Mouse (Mus musculus) gastrocnemius, postnatal 4 days (tissue): ENCODE results near the gene Pp2d1. TPM values are rescaled to one million over a fixed set of nuclear protein-coding genes. Genes with fewer than 3 reads are reported as not detected.
A peak's percentile ranks its signal among the peaks of the same experiment; 100 is the strongest.

Experiments
- DNase-seq, 2 experiments: peaks; one replicate each; pipeline ENCODE4 v3.0.0; 2021 to 2022; ENCODE audit warnings: low spot score in 2 of 2, mixed read lengths in 2 of 2
- total RNA-seq, 2 experiments: library from RNA; stranded (reverse); gene quantifications; 2 replicates each; pipeline ENCODE4 v1.2.3; 2021

Gene Pp2d1
- total RNA-seq, 2 experiments from 2014 or later = not detected

- peak in 1 of 2 experiments; percentile 57 for DNase-seq
Observed at GRCm38 (mm10) chr17:53566161-53566918, 27.1 kb upstream of the Pp2d1 start, which contains the start of gene Kat2b. TSS of gene Kat2b (plus strand) at chr17:53566861.

GRCm38 (mm10) chr17:53564837-53565236 lies 25.6 kb upstream of the Pp2d1 start:
- DNase-seq = no peak

GRCm38 (mm10) chr17:53561458-53562029 lies 22.3 kb upstream of the Pp2d1 start:
- no peak for DNase-seq

- no peak for DNase-seq
Observed at GRCm38 (mm10) chr17:53559646-53560045, 20.4 kb upstream of the Pp2d1 start.

- DNase-seq = no peak
Observed at GRCm38 (mm10) chr17:53557443-53557842, 18.2 kb upstream of the Pp2d1 start.

GRCm38 (mm10) chr17:53554813-53555212 lies 15.6 kb upstream of the Pp2d1 start:
- DNase-seq = no peak

GRCm38 (mm10) chr17:53554088-53554487 lies 14.8 kb upstream of the Pp2d1 start:
- DNase-seq = no peak

- DNase-seq = no peak
Observed at GRCm38 (mm10) chr17:53551306-53552299, 12.4 kb upstream of the Pp2d1 start.

GRCm38 (mm10) chr17:53543591-53544324 lies 4.5 kb upstream of the Pp2d1 start:
- DNase-seq = peak in 1 of 2 experiments; percentile 48

- no peak for DNase-seq
Observed at GRCm38 (mm10) chr17:53542536-53542935, 3.3 kb upstream of the Pp2d1 start.

GRCm38 (mm10) chr17:53532425-53532824 lies 6.8 kb downstream of the Pp2d1 start:
- DNase-seq = no peak

- no peak for DNase-seq
Observed at GRCm38 (mm10) chr17:53531160-53531559, 8.1 kb downstream of the Pp2d1 start.

GRCm38 (mm10) chr17:53528034-53528433 lies 11.2 kb downstream of the Pp2d1 start:
- DNase-seq = no peak

- no peak for DNase-seq
Observed at GRCm38 (mm10) chr17:53520509-53520908, 18.7 kb downstream of the Pp2d1 start.

GRCm38 (mm10) chr17:53519364-53519763 lies 19.9 kb downstream of the Pp2d1 start:
- DNase-seq = no peak

- peak in 1 of 2 experiments; percentile 17 for DNase-seq
Observed at GRCm38 (mm10) chr17:53512311-53512951, 26.8 kb downstream of the Pp2d1 start.

GRCm38 (mm10) chr17:53502966-53503365 lies 36.3 kb downstream of the Pp2d1 start:
- DNase-seq = no peak

- no peak for DNase-seq
Observed at GRCm38 (mm10) chr17:53489007-53489378, 50.3 kb downstream of the Pp2d1 start.

- DNase-seq = no peak
Observed at GRCm38 (mm10) chr17:53488291-53489006, 50.8 kb downstream of the Pp2d1 start.

GRCm38 (mm10) chr17:53480433-53480832 lies 58.8 kb downstream of the Pp2d1 start:
- DNase-seq = no peak
